Mouse (Mus musculus): ENCODE results near the gene S100a16. TPM values are rescaled to one million over a fixed set of nuclear protein-coding genes. Genes with fewer than 3 reads are reported as not detected.

The S100a16 gene
- 137 and 149 TPM in 2 replicates for polyA plus RNA-seq (2012; rRNA removed)

DNA sequence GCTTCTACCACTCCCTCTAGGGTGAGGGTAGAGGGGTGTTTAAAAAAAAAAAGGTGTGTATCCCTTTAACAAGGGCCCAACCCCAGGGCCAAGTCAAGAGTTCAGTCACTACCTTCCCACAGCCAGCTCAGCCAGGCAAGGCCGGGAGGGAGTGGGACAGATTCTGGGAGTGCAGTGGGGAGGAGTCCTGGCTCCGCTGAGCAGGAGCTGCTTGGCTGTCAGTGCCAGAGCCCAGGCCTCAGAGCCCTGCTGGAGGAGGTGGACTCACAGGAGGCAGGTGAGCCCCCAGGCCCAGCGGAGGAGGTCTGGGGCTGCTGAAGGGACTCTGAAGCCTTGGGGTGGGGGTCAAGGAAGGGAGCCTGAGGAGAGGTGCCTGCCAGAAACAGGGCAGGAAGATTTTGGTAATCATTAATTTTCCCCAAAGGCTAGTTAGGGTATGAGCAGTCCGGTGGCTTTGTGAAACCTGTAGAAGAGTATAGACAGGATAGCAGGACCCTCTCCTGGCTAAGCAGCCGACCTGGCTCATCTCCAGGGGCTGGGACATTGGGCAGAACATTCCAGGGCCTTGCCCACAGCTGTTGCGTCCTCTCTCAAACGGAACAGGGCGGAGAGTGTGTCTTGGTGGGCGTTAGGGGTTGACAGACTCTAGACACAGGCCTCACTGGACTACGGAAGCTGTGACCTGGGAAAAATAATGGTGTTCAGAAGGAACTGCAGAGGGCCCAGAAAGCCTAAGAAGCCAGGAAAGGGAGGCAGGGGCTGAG, at the start of gene S100a16:
S100a16 (plus strand) TSS at position 114 of the 764 bp plus-strand sequence.
- H3K4me3 ChIP-seq (replicated peaks; ENCODE audit: insufficient read depth, low read depth, low read length): peak within 1 kb of the TSS; percentile 73
- H3K27ac ChIP-seq (ENCODE audit: insufficient read depth, low read length): peak within 1 kb of the TSS; percentile 66

DNA sequence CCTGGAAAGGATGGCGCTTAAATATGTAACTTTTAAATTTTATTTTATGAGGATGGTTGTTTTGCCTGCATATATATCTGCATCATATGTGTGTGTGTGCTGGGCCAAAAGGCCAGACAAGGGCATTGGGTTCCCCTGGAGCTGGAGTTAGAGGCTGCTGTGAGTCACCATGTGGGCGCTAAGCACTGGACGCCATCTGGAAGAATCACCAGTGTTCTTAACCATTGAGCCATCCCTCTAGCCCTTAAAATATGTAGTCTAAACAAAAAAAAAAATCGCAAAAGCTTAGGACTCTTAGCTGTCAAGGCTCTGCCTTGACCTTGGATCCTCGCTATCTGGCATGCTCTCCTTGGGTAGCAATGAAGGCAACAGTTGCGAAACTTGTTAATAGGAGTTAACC, 48.5 kb upstream of the S100a16 start:
- Histone ChIP-seq H3K27me3 (ENCODE audit: control insufficient read depth, insufficient read depth, low read length) (no peaks in the 10 kb centered on the region), H3K4me3 (replicated peaks; ENCODE audit: insufficient read depth, low read depth, low read length) (no peak overlapping the region), H3K27ac (ENCODE audit: insufficient read depth, low read length) (no peak overlapping the region), H3K4me1 (ENCODE audit: control insufficient read depth, insufficient read depth, low read length) (peaks cover 5% of the 10 kb centered on the region; the same call in 1 of the 2 replicates)
- TF ChIP-seq POLR2A (IDR thresholded peaks at IDR 0.05; ENCODE audit: borderline replicate concordance, insufficient read depth, low read length): no peak
- TF ChIP-seq CTCF (IDR thresholded peaks at IDR 0.05; ENCODE audit: borderline replicate concordance, insufficient read depth, low read depth, low read length): no peak
- 86% methylated on average over 6 of the region's 6 CpGs for WGBS
- no peak for DNase-seq

More for the DNA sequence above, at the start of gene S100a16:
- DNase-seq: peak; percentile 71 to 81
- 23% methylated on average over 10 of the region's 10 CpGs for WGBS
- Histone ChIP-seq H3K27me3 (ENCODE audit: control insufficient read depth, insufficient read depth, low read length) (no peaks in the 10 kb centered on the region), H3K4me1 (ENCODE audit: control insufficient read depth, insufficient read depth, low read length) (peaks cover 4% of the 10 kb centered on the region)
- TF ChIP-seq POLR2A (IDR thresholded peaks at IDR 0.05; ENCODE audit: borderline replicate concordance, insufficient read depth, low read length) (0 out of 2 replicates have a peak, but pooled peaks have one; percentile 39), CTCF (IDR thresholded peaks at IDR 0.05; ENCODE audit: borderline replicate concordance, insufficient read depth, low read depth, low read length) (no peak)

DNA sequence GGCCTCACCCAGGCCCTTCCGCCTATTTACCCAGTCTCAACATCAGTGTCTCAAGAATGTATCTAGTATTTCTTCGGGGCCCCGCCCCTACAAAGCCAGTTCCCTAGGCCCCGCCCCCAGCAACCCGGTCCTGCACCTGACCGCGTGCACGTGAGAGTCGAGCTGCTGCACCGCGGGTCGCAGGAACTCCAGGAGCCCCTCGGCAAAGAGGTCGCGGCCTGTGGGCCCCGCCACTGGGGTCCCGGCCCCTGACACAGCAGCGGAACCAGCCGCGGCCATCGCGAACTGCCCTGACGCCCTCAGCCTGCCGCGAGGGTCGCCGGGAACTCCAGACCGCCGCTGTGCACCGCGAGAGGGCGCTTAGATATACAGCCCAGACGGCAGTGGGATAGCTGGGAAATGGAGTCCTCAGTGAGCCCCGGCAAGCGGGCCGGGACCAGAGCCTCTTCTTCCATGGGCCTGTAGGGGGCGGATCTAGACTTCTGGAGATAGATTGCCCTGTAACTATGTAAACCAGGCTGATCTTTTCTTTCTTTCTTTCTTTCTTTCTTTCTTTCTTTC, 46.3 kb upstream of the S100a16 start, which contains the start of gene Snapin:
Snapin (minus strand) TSS at position 338 of the 561 bp plus-strand sequence.
- under 1% methylated on average over 37 of the region's 37 CpGs for WGBS
- Histone ChIP-seq H3K4me3 (replicated peaks; ENCODE audit: insufficient read depth, low read depth, low read length) (peak within 1 kb of the TSS; percentile 93), H3K4me1 (ENCODE audit: control insufficient read depth, insufficient read depth, low read length) (peaks cover 5% of the 10 kb centered on the region; the same call in 1 of the 2 replicates), H3K27me3 (ENCODE audit: control insufficient read depth, insufficient read depth, low read length) (no peaks in the 10 kb centered on the region), H3K27ac (ENCODE audit: insufficient read depth, low read length) (peak within 1 kb of the TSS; percentile 62)
- TF ChIP-seq CTCF (IDR thresholded peaks at IDR 0.05; ENCODE audit: borderline replicate concordance, insufficient read depth, low read depth, low read length) (peak; percentile 81), POLR2A (IDR thresholded peaks at IDR 0.05; ENCODE audit: borderline replicate concordance, insufficient read depth, low read length) (peak; percentile 83)
- DNase-seq: peak; percentile 93 to 95

DNA sequence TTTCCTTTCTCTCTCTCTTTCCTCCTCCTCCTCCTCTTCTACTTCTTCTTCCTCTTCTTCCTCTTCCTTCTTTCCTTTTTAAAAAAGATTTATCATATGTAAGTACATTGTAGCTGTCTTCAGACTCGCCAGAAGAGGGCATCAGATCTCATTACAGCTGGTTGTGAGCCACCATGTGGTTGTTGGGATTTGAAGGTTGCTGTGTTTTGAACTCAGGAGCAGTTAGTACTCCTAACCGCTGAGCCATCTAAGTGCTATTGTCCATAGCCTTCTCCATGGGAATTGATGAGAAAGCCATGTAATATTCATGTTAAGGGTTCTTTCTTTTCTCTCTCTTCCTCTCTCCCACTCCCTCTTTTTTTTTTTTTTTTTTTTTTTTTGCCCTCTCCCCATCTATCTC, 45.7 kb upstream of the S100a16 start:
- Histone ChIP-seq H3K27me3 (ENCODE audit: control insufficient read depth, insufficient read depth, low read length) (no peaks in the 10 kb centered on the region), H3K4me3 (replicated peaks; ENCODE audit: insufficient read depth, low read depth, low read length) (no peak overlapping the region), H3K27ac (ENCODE audit: insufficient read depth, low read length) (no peak overlapping the region), H3K4me1 (ENCODE audit: control insufficient read depth, insufficient read depth, low read length) (peaks cover 7% of the 10 kb centered on the region)
- no peak for TF ChIP-seq POLR2A (IDR thresholded peaks at IDR 0.05; ENCODE audit: borderline replicate concordance, insufficient read depth, low read length)
- TF ChIP-seq CTCF (IDR thresholded peaks at IDR 0.05; ENCODE audit: borderline replicate concordance, insufficient read depth, low read depth, low read length): no peak
- WGBS: 40% methylated on average over 2 of the region's 2 CpGs
- peak in 1 of 2 experiments; percentile 53 for DNase-seq

DNA sequence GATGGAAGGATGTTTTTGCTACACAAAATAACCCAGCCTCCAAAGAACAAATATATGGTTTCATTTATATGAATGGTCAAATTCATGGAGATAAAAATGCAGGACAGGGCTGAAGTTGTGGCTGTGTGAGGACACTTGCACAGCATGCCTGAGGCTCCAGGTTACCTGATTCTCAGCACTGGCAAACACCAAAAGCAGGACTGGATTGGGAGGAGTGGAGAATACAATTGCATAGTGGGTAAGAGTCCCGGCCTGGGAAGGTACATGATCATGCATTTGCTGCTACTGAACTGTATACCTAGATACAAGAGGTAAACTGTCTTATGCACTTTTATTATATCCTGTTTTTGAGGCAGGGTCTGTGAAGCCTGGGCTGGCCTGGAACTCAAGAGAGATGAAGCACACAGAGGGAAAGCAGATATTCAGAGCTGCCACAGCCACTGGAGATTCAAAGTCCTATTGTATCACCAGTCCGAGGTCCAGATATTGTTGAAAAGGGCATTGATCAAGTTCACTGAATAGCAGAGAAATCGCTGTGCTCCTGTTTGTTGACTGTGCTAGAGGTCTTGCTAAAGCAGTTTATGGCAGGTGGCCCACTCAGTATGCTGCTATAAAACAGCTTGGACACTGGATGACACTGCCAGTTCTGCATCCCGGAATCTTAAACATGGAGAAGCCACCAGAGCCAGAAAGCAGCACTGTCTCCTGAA, 43.1 kb upstream of the S100a16 start:
- WGBS: 37% methylated on average over 4 of the region's 4 CpGs
- no peak for TF ChIP-seq CTCF (IDR thresholded peaks at IDR 0.05; ENCODE audit: borderline replicate concordance, insufficient read depth, low read depth, low read length)
- TF ChIP-seq POLR2A (IDR thresholded peaks at IDR 0.05; ENCODE audit: borderline replicate concordance, insufficient read depth, low read length): no peak
- H3K4me1 ChIP-seq (ENCODE audit: control insufficient read depth, insufficient read depth, low read length): peaks cover 11% of the 10 kb centered on the region

DNA sequence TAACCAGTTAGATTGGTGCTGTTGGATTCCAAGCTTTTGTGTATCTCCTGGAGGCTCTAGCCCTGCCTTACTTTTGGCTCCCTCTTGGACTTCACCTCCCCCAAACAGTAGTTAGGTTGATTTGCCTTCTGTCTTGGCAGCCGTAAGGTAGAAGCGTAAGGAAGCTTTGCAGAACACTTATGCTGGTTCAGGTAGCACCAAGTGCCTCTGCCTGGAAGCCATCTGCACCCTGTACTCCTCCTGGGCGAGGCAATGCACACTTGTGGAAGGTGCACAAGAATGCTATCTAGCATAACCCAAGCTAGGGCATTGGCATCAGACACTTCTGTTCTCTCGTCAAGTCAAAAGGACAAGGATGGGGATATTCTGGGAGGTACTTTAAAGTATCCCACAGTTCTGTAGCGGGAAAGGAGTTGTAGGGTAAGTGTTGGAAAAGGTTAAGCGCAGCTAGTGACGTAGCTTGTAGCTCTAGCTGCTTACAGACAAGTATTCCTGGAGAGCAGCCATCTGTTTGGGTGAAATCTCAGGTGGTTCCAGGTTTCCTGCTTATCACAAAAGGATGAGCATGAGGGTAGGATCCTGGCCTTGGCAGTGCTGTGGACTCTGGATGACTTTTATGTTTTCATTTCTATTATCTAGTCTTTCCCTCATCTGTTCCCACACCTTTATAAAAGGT, 41.1 kb upstream of the S100a16 start:
- peak in 1 of 2 experiments; percentile 46 for DNase-seq
- 52% methylated on average over 7 of the region's 7 CpGs for WGBS
- Histone ChIP-seq H3K27me3 (ENCODE audit: control insufficient read depth, insufficient read depth, low read length) (no peaks in the 10 kb centered on the region), H3K27ac (ENCODE audit: insufficient read depth, low read length) (peak overlapping the region; percentile 6; the same call in 1 of the 2 replicates), H3K4me1 (ENCODE audit: control insufficient read depth, insufficient read depth, low read length) (peaks cover 7% of the 10 kb centered on the region), H3K4me3 (replicated peaks; ENCODE audit: insufficient read depth, low read depth, low read length) (no peak overlapping the region)
- TF ChIP-seq CTCF (IDR thresholded peaks at IDR 0.05; ENCODE audit: borderline replicate concordance, insufficient read depth, low read depth, low read length) (no peak), POLR2A (IDR thresholded peaks at IDR 0.05; ENCODE audit: borderline replicate concordance, insufficient read depth, low read length) (no peak)

More for the DNA sequence above, 43.1 kb upstream of the S100a16 start:
- Histone ChIP-seq H3K4me3 (replicated peaks; ENCODE audit: insufficient read depth, low read depth, low read length) (no peak overlapping the region), H3K27ac (ENCODE audit: insufficient read depth, low read length) (no peak overlapping the region), H3K27me3 (ENCODE audit: control insufficient read depth, insufficient read depth, low read length) (no peaks in the 10 kb centered on the region)
- peak in 1 of 2 experiments; percentile 43 for DNase-seq

DNA sequence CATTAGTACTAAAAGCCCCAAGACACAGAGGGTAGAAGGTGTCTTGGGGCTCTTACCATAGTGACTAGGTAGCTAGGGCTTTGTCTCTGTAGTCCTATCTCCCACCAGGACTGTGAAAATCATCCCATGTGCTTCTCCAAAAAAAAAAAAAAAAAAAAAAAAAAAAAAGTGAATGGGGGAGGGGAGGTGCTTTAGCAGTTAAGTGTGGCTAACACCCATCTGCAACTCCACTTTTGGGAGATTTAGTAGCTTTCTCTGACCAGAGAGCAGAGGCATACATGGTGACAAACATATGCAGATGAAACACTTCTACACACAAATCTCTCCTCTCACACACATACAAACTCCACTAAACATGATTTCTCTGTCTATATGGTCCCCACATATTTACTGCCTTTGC, 39.5 kb upstream of the S100a16 start:
- no peak for TF ChIP-seq POLR2A (IDR thresholded peaks at IDR 0.05; ENCODE audit: borderline replicate concordance, insufficient read depth, low read length)
- no peak for TF ChIP-seq CTCF (IDR thresholded peaks at IDR 0.05; ENCODE audit: borderline replicate concordance, insufficient read depth, low read depth, low read length)

More for the DNA sequence above, 39.5 kb upstream of the S100a16 start:
- no peaks in the 10 kb centered on the region for H3K27me3 ChIP-seq (ENCODE audit: control insufficient read depth, insufficient read depth, low read length)
- no peak overlapping the region for H3K27ac ChIP-seq (ENCODE audit: insufficient read depth, low read length)
- DNase-seq: no peak
- H3K4me3 ChIP-seq (replicated peaks; ENCODE audit: insufficient read depth, low read depth, low read length): no peak overlapping the region
- peaks cover 10% of the 10 kb centered on the region for H3K4me1 ChIP-seq (ENCODE audit: control insufficient read depth, insufficient read depth, low read length)

Measured in cerebellum, adult 2 months (tissue).